Comparison of ENCODE assay signal across 11 mouse cellular contexts in genomic region chr6:114970895-114971294, GRCm38 (mm10). TPM values are rescaled to one million over a fixed set of nuclear protein-coding genes. Genes with fewer than 3 reads are reported as not detected.
DNase-seq lines count a peak whose midpoint lies in the region; ATAC-seq and TF ChIP-seq lines count a peak whose summit lies in the region.
"Had no signal": no experiment of that assay in that cellular context is flagged by ENCODE, and none has a peak within 500 bp of the region (broad histone marks: within the 10 kb centered on the region; RNA-seq: fewer than 3 reads in every experiment).

No protein-coding gene starts in this region.

- no peak overlapping the region for H3K4me3 ChIP-seq in kidney, adult 2 months (ENCODE audit: insufficient read depth, low read depth, low read length)
- no peak overlapping the region for H3K4me3 ChIP-seq in embryonic facial prominence, embryonic 10.5 days
- H3K4me3 ChIP-seq: forebrain, embryonic 15.5 days; heart, embryonic 13.5 days; megakaryocyte, embryonic 14.5 days had no signal

- no peak for TF ChIP-seq POLR2A in kidney, adult 2 months (IDR thresholded peaks at IDR 0.05; ENCODE audit: low read depth, low read length)

- no peaks in the 10 kb centered on the region for H3K36me3 ChIP-seq in kidney, adult 2 months (ENCODE audit: control insufficient read depth, insufficient read depth, low read length)
- H3K36me3 ChIP-seq in embryonic facial prominence, embryonic 10.5 days (replicated peaks): no peaks in the 10 kb centered on the region
- H3K36me3 ChIP-seq: forebrain, embryonic 15.5 days; heart, embryonic 13.5 days had no signal

- no peak overlapping the region for H3K27ac ChIP-seq in kidney, adult 2 months (ENCODE audit: insufficient read depth, low read depth, low read length)
- no peak overlapping the region for H3K27ac ChIP-seq in embryonic facial prominence, embryonic 10.5 days (replicated peaks)
- H3K27ac ChIP-seq: forebrain, embryonic 15.5 days; heart, embryonic 13.5 days had no signal

- no peak for ATAC-seq in frontal cortex, adult (ENCODE audit: low TSS enrichment)
- ATAC-seq: forebrain, embryonic 15.5 days had no signal

- no peak for DNase-seq in kidney, adult 2 months
- no peak for DNase-seq in kidney, postnatal 10 days
- DNase-seq in 3134 (ENCODE audit: extremely low read depth, insufficient read length, low spot score): peak; percentile 41
- peak; percentile 38 for DNase-seq in CD4-positive helper T cell, adult 2 months (ENCODE audit: low read depth, low spot score)
- peak; percentile 26 for DNase-seq in embryonic facial prominence, embryonic 10.5 days (ENCODE audit: low spot score)
- DNase-seq in T-cell, adult 2 months (ENCODE audit: low spot score): no peak
- DNase-seq: cerebellum, adult 9-11 months had no signal

- H3K27me3 ChIP-seq in kidney, adult 2 months (replicated peaks; ENCODE audit: control insufficient read depth, insufficient read depth, low read length): no peaks in the 10 kb centered on the region
- H3K27me3 ChIP-seq in embryonic facial prominence, embryonic 10.5 days (replicated peaks; ENCODE audit: low read depth, poor library complexity, severe bottlenecking): peaks cover 68% of the 10 kb centered on the region
- H3K27me3 ChIP-seq: forebrain, embryonic 15.5 days had no signal

- no peaks in the 10 kb centered on the region for H3K9me3 ChIP-seq in embryonic facial prominence, embryonic 10.5 days
- H3K9me3 ChIP-seq: forebrain, embryonic 15.5 days; heart, embryonic 13.5 days had no signal

- WGBS in kidney, adult 2 months: 77% methylated on average over 5 of the region's 5 CpGs
- WGBS in embryonic facial prominence, embryonic 10.5 days: 68% methylated on average over 5 of the region's 5 CpGs

- peak; percentile 40 for TF ChIP-seq CTCF in kidney, adult 2 months (conservative IDR thresholded peaks at IDR 0.05; ENCODE audit: insufficient read depth, insufficient read length, low read depth, low read length)

- H3K4me1 ChIP-seq in kidney, adult 2 months (ENCODE audit: control insufficient read depth, insufficient read depth, low read length): peaks cover 9% of the 10 kb centered on the region; the same call in 1 of the 2 replicates
- H3K4me1 ChIP-seq in embryonic facial prominence, embryonic 10.5 days: peaks cover 38% of the 10 kb centered on the region

RNA-seq across cellular contexts. Expression of gene Vgll4, which starts 1.1 kb away (rescaled TPM):
- 60.5 and 66.6 TPM in 2 replicates for polyA plus RNA-seq in kidney, adult 2 months (2012; rRNA removed)
- polyA plus RNA-seq in embryonic facial prominence, embryonic 10.5 days (2016; fragmentation: Nextera tagmentation; extraction: Ambion mirVana): 98.8 and 111 TPM in 2 replicates

Comparison
In these comparisons a context has a peak if more than half of its experiments do, and no peak if none do; other contexts are left out.
1. DNase-seq: peak in 3134 (single experiment), CD4-positive helper T cell, adult 2 months (single experiment) and embryonic facial prominence, embryonic 10.5 days (single experiment); none in kidney, adult 2 months (single experiment), kidney, postnatal 10 days (single experiment) and T-cell, adult 2 months (single experiment).